Mouse (Mus musculus) embryonic facial prominence, embryonic 14.5 days (tissue): ENCODE measurements around the gene Adcy7. TPM values are rescaled to one million over a fixed set of nuclear protein-coding genes. Genes with fewer than 3 reads are reported as not detected.

Experiments
- ATAC-seq: fragments of 200-750 bp; cut with Nextera tagmentation; 2 replicates; pipeline ENCODE4 v1.8.0; 2017; ENCODE audit warnings: low read depth, moderate number of reproducible peaks, moderate TSS enrichment
- DNase-seq: peaks from one replicate; pipeline ENCODE4 v3.0.0-alpha.2; 2015; ENCODE audit warnings: low spot score
- H3K27ac ChIP-seq: fragments of 300-500 bp; sonication (generic); replicated peaks from 2 replicates; pipeline ENCODE4 v1.5.1; 2014; ENCODE audit warnings: low read depth, mild to moderate bottlenecking, low read length, moderate library complexity
- H3K27me3 ChIP-seq: fragments of 300-500 bp; sonication (generic); replicated peaks from 2 replicates; pipeline ENCODE4 v1.6.1; 2014; ENCODE audit warnings: low read length; ENCODE audit not compliant: control insufficient read depth, insufficient read depth
- H3K36me3 ChIP-seq: fragments of 300-500 bp; sonication (generic); 2 replicates; pipeline ENCODE4 v1.6.1; 2014; ENCODE audit warnings: low read length, mixed read lengths; ENCODE audit not compliant: control insufficient read depth, insufficient read depth
- H3K4me1 ChIP-seq: fragments of 300-500 bp; sonication (generic); 2 replicates; pipeline ENCODE4 v1.6.1; 2014; ENCODE audit warnings: antibody characterized with exemption, low read length; ENCODE audit not compliant: control insufficient read depth, insufficient read depth
- H3K4me2 ChIP-seq: fragments of 300-500 bp; sonication (generic); 2 replicates; pipeline ENCODE4 v1.6.1; 2014; ENCODE audit warnings: low read depth, mild to moderate bottlenecking, low read length, moderate library complexity, mixed read lengths
- H3K4me3 ChIP-seq: fragments of 300-500 bp; sonication (generic); 2 replicates; pipeline ENCODE4 v1.5.1; 2014; ENCODE audit warnings: low read depth, mild to moderate bottlenecking, low read length
- H3K9ac ChIP-seq: fragments of 300-500 bp; sonication (generic); 2 replicates; pipeline ENCODE4 v1.6.1; 2014; ENCODE audit warnings: low read depth, mild to moderate bottlenecking, low read length, moderate library complexity, mixed read lengths
- H3K9me3 ChIP-seq: fragments of 300-500 bp; sonication (generic); 2 replicates; pipeline ENCODE4 v1.6.1; 2016; ENCODE audit warnings: low read length; ENCODE audit not compliant: control insufficient read depth
- WGBS: fragments of 180-500 bp; shearing (Covaris S2); extraction: QIAGEN DNeasy Blood & Tissue Kit; methylation state at CpG from one replicate; pipeline ENCODE4 v1.1.7; 2014; 5-methylcytosine and 5-hydroxymethylcytosine counted together
- polyA plus RNA-seq: library from polyadenylated mRNA; unstranded; fragments of >200 nt; fragmentation: Nextera tagmentation; extraction: Ambion mirVana; gene quantifications from 2 replicates; pipeline ENCODE4 v1.2.1, GENCODE M21; 2014

Adcy7 gene
- polyA plus RNA-seq, 1 experiment from 2014 or later, result 7.3 TPM

GRCm38 (mm10) chr8:88339887-88340695 lies 67.9 kb downstream of the Adcy7 start:
- Histone ChIP-seq H3K27me3 (no peaks in the 10 kb centered on the region), H3K4me2 (no peak overlapping the region), H3K27ac (no peak overlapping the region), H3K36me3 (peaks cover 89% of the 10 kb centered on the region), H3K9ac (no peak overlapping the region), H3K9me3 (no peaks in the 10 kb centered on the region), H3K4me1 (no peaks in the 10 kb centered on the region), H3K4me3 (no peak overlapping the region)
- DNase-seq, result no peak
- ATAC-seq, result no peak
- WGBS, result 77% methylated on average over 2 of the region's 2 CpGs

- Histone ChIP-seq H3K9ac (no peak overlapping the region), H3K4me1 (no peaks in the 10 kb centered on the region)
Observed at GRCm38 (mm10) chr8:88342026-88342425, 69.8 kb downstream of the Adcy7 start.

GRCm38 (mm10) chr8:88349046-88349445 lies 76.8 kb downstream of the Adcy7 start:
- H3K27me3 ChIP-seq, result no peaks in the 10 kb centered on the region
- H3K36me3 ChIP-seq, result peaks cover 92% of the 10 kb centered on the region
- no peak for DNase-seq
- no peak overlapping the region for H3K4me2 ChIP-seq
- H3K4me3 ChIP-seq, result no peak overlapping the region
- ATAC-seq, result no peak
- no peak overlapping the region for H3K27ac ChIP-seq
- no peak overlapping the region for H3K9ac ChIP-seq
- no peaks in the 10 kb centered on the region for H3K4me1 ChIP-seq
- H3K9me3 ChIP-seq, result no peaks in the 10 kb centered on the region
- WGBS, result 62% methylated on average over 2 of the region's 2 CpGs

More at GRCm38 (mm10) chr8:88342026-88342425, 69.8 kb downstream of the Adcy7 start:
- no peaks in the 10 kb centered on the region for H3K9me3 ChIP-seq
- no peak overlapping the region for H3K4me2 ChIP-seq
- ATAC-seq, result no peak
- 76% methylated on average over 4 of the region's 4 CpGs for WGBS
- no peak for DNase-seq
- H3K36me3 ChIP-seq, result peaks cover 89% of the 10 kb centered on the region
- no peak overlapping the region for H3K4me3 ChIP-seq
- no peak overlapping the region for H3K27ac ChIP-seq
- no peaks in the 10 kb centered on the region for H3K27me3 ChIP-seq

DNA sequence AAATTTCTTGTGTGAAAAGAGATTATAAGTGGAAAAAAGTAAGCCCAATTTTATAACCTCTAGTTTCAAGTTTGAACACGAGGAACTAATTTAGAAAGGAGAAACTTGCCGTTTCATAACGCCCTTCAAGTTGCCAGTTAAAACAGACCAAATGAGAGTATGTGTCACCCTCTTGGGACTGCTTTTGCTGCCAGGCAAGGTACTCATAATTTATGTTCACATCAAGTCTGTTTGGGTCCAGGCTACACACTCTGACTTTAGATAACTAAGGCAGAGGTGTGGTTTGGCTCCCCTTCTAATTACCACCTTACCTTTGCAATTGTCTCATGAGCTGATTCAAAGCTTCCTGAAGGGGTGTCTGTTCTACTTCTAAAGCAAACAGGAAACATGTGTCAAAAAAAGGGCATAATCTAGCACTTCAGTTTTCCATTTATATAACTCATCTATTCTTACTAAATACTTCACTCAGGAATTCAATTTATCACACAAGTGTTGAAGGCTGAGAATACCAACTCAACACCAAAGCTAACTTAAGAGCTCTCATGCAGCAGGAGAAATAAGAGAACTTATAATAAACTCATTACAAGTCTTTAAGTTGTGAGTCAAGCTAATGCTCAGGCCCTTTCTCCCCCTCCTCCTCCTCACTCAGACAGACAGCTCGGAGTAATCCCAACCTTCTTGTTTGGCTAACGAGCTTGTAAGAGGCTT lies 85.2 kb downstream of the Adcy7 start:
- Histone ChIP-seq H3K9ac (no peak overlapping the region), H3K36me3 (peaks cover 71% of the 10 kb centered on the region)

GRCm38 (mm10) chr8:88357946-88358345 lies 85.7 kb downstream of the Adcy7 start:
- H3K4me3 ChIP-seq, result no peak overlapping the region
- no peak overlapping the region for H3K27ac ChIP-seq
- peaks cover 4% of the 10 kb centered on the region; the same call in 1 of the 2 replicates for H3K4me1 ChIP-seq
- H3K9me3 ChIP-seq, result no peaks in the 10 kb centered on the region
- no peak overlapping the region for H3K9ac ChIP-seq
- WGBS, result 78% methylated on average over 5 of the region's 5 CpGs
- DNase-seq (peak; percentile 14), ATAC-seq (no peak)
- no peaks in the 10 kb centered on the region for H3K27me3 ChIP-seq
- H3K36me3 ChIP-seq, result peaks cover 66% of the 10 kb centered on the region
- H3K4me2 ChIP-seq, result no peak overlapping the region

More for the DNA sequence above, 85.2 kb downstream of the Adcy7 start:
- H3K27me3 ChIP-seq, result no peaks in the 10 kb centered on the region
- WGBS, result 53% methylated on average over 5 of the region's 5 CpGs
- no peaks in the 10 kb centered on the region for H3K9me3 ChIP-seq
- H3K27ac ChIP-seq, result no peak overlapping the region
- H3K4me1 ChIP-seq, result peaks cover 4% of the 10 kb centered on the region; the same call in 1 of the 2 replicates
- no peak for ATAC-seq
- no peak overlapping the region for H3K4me3 ChIP-seq
- no peak for DNase-seq
- H3K4me2 ChIP-seq, result no peak overlapping the region

DNA sequence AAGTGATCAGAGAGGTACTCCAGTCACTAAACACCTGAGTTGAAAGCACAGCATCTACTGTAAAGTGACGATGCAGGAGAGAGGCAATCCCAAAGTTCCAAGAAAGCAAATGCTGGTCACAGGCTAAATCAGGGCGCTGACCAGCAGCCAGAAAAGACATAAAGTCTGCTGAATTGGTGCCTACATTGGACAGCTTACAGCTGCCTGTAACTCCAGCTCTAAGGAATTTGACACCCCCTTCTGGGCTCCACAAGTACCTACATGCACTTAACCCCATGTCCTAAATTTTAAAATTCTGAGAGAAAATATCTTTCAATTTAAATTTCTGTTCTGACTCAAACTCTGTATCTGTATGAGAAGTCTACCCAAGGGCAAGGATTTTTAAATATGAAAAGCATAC lies 87.8 kb downstream of the Adcy7 start:
- ATAC-seq (no peak), DNase-seq (peak; percentile 54)
- H3K27ac ChIP-seq, result no peak overlapping the region
- H3K4me2 ChIP-seq, result peak overlapping the region; percentile 86
- peak overlapping the region; percentile 92 for H3K4me3 ChIP-seq
- H3K9ac ChIP-seq, result peak overlapping the region; percentile 98; the same call in 1 of the 2 replicates
- H3K4me1 ChIP-seq, result peaks cover 4% of the 10 kb centered on the region; the same call in 1 of the 2 replicates
- H3K36me3 ChIP-seq, result peaks cover 46% of the 10 kb centered on the region
- WGBS, result 78% methylated on average over 2 of the region's 2 CpGs
- no peaks in the 10 kb centered on the region for H3K9me3 ChIP-seq
- no peaks in the 10 kb centered on the region for H3K27me3 ChIP-seq

GRCm38 (mm10) chr8:88361044-88361707 lies 89.0 kb downstream of the Adcy7 start:
- DNase-seq (peak; percentile 16), ATAC-seq (no peak)
- under 1% methylated on average over 29 of the region's 31 CpGs for WGBS

DNA sequence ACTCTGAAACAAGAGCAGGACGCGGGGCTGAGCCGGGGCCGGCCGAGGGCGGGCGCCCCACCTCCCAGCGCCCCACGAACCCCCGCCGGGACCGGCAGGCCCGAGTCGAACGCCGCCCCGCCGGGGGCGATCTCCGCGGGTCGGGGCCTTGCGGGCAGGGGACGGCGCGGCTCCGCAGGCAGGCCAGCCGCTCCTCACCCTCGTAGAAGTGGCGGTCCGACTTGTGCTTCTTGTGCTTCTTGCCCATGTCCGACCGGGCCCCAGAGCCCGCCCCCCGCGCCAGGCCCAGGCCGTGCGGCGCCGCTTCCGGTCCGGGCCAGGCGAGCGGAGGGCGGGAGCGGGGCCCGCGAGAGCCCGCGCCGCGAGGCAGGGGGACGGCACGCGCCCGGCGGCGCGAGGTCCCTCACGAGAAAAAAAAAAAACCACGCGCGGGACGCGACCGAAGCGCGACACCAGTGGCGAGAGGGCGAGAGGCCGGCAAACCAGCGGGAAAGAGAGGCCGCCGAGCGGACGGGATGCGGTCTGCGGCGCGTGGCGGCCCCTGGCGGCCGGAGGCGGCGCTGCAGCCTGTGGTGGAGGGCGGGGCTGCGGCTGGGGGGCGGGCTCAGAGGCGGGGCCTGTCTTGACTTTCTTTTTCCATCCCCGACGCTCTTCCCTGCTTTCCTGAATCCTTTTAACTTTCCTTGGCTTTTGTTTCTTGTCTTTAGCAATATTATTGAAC lies 89.7 kb downstream of the Adcy7 start, which contains the start of gene Brd7:
TSS of gene Brd7 (minus strand) at position 487 of the 721 bp plus-strand sequence.
- Histone ChIP-seq H3K27ac (peak within 1 kb of the TSS; percentile 84), H3K4me3 (peak within 1 kb of the TSS; percentile 92), H3K4me1 (peaks cover 4% of the 10 kb centered on the region; the same call in 1 of the 2 replicates), H3K36me3 (peaks cover 27% of the 10 kb centered on the region), H3K4me2 (peak within 1 kb of the TSS; percentile 86), H3K9ac (peak within 1 kb of the TSS; percentile 98), H3K9me3 (no peaks in the 10 kb centered on the region), H3K27me3 (no peaks in the 10 kb centered on the region)
- WGBS, result under 1% methylated on average over 42 of the region's 91 CpGs
- ATAC-seq, result peak; percentile 89
- DNase-seq, result peak; percentile 74

More at GRCm38 (mm10) chr8:88361044-88361707, 89.0 kb downstream of the Adcy7 start:
- H3K4me1 ChIP-seq, result peaks cover 4% of the 10 kb centered on the region; the same call in 1 of the 2 replicates
- H3K36me3 ChIP-seq, result peaks cover 34% of the 10 kb centered on the region
- H3K27me3 ChIP-seq, result no peaks in the 10 kb centered on the region
- peak overlapping the region; percentile 92 for H3K4me3 ChIP-seq
- H3K9me3 ChIP-seq, result no peaks in the 10 kb centered on the region
- peak overlapping the region; percentile 98 for H3K9ac ChIP-seq
- H3K4me2 ChIP-seq, result peak overlapping the region; percentile 86
- H3K27ac ChIP-seq, result peak overlapping the region; percentile 84
